Mouse (Mus musculus) gonadal fat pad, adult 2 months (tissue): Measurements from ENCODE around the gene Zfp52. TPM values are rescaled to one million over a fixed set of nuclear protein-coding genes. Genes with fewer than 3 reads are reported as not detected.

Experiments used
- DNase-seq: peaks from one replicate; pipeline ENCODE4 v3.0.0-alpha.2; 2012; ENCODE audit warnings: low read depth
- polyA plus RNA-seq: library from polyadenylated mRNA; depleted of rRNA; stranded (reverse); fragments of >200 nt; gene quantifications from 2 replicates; pipeline ENCODE4 v1.2.3, GENCODE M21; 2012; rRNA removed

The Zfp52 gene
- polyA plus RNA-seq, 1 experiment, result 1.4 TPM

DNA sequence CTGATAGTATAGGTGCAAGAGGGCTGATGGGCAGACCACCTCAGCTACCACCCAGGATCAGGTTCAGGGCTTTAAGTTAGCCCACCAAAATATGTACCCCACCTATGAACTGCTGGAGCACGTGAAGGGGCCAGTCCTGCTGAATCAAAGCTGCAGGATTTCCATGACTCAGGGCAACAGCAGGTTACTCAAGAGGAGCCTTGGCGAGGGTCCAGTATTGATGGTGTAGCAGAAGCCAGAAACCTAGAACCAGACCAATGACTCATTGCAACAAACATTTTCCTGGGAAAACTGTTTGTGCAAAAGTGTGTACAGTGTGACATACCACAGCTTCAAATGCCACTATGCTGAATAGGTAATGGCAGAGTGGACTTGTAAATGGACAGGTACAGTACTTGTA is 22.5 kb downstream of the Zfp52 start:
- DNase-seq, result no peak

DNA sequence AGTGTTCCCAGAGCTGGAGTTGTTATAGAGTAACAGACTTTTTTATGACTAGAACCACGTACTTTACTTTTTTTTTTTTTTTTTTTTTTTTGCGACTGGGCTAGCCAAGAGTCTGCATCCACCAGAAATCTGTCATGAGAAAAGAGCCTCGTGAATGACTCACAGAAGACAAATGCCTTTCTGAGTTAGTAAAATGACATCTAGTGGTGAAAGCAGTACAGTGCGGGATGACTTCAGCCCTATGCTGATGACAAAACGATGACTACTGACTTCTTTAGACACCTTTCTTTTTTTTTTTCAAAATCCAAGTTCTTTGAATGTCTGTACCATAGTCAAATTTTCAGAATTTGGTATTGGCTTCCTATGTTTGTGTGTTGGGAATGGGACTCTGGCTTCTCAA is 30.9 kb downstream of the Zfp52 start:
- no peak for DNase-seq

DNA sequence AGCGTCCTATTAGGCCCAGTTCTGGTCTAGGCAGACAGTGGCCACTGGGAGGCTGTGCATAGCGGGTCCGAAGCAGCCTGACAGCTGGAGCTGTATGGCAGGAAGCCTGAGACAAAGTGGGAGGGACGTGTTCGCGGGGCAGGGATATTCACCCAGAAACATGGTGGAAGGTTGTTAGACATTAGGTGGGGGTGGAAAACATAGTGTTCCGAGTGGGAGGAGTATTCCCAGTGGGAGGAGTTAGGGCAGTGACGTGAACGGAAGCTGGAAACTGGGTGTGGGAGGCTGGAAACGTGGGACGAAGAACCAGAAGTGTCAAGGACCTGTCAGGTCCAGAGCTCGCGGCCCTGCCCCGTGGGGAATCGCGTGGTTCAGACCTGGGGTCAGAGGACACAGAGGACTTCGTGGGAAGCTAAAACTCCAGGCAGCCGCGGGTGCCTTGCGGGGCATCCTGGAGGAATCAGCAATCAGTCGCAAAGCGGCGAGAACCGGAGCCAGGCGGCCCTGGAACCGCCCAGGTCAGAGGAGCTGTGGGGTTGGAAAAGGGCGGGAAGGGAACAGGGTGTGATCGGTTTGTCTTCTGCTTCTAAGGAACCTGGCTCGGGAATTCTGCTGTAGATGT is 31.5 kb downstream of the Zfp52 start, which contains the start of gene Zfp948:
Gene Zfp948, plus strand, starts transcription at position 281 of the 622 bp plus-strand sequence.
- peak; percentile 78 for DNase-seq

DNA sequence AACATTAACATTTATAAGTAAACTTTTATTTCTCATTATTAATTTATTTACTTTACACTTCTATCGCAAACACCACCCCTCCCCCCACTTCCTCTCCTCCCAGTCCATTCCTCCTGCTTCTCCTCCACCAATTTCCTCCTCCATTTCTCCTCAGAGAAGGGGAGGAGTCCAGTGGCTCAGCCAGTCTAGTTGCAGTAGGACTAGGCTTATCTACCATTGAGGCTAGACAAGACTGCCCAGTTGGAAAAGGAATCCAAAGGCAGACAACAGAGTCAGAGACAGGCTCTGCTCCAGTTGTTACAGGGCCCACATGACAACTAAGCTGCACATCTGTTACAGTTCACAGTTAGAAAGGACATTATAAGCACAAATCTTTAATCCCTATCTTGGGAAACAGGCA is 32.4 kb downstream of the Zfp52 start:
- DNase-seq, result no peak

DNA sequence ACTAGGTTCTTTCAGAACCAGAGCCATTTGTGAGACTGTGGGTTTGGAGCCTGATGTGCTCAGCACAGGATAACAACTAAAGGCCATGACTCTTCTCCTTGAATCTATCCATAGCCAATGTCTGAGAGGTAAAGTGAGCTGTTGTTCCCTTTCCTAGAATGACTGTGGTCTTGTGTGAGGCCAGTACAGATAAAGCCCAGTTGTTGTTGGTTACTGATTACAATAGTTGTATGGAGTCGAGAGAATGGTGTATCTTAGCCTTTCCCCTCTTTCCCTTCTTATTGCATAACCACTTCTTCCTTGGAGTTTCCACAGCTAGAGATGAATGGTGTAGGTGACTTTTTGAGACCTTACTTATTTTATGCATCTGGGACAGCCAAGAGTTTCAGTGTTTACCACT is 43.7 kb downstream of the Zfp52 start:
- DNase-seq, result no peak

DNA sequence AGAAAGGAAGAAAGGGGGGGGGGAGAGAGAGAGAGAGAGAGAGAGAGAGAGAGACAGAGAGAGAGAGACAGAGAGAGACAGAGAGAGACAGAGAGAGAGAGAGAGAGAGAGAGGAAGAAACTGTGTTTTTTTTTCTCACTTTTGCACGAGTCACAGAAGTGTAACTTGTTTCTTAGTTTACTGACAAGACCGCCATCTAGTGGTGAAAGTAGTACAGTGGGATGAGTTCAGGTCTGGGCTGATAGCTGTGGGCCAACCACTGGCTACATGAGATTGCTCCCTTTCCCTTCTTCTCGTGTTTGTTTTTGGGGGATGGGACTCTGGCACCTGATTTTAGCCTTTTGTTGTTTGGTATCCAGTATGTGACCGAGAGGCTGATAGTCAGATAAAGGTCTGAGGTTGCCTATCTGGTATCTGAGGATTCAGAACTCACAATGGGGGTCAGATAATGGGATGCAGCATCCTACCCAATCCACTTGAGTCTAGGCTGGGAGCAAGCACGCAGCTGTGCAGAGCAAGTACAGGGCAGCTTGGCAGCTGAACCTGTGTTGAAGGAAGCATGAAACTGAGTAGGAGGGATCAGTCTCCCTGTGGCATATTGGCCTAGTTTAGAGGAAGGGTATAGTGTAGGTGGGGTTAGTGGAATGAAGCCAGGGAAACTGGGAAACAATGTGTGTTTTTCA is 44.3 kb downstream of the Zfp52 start:
- no peak for DNase-seq

DNA sequence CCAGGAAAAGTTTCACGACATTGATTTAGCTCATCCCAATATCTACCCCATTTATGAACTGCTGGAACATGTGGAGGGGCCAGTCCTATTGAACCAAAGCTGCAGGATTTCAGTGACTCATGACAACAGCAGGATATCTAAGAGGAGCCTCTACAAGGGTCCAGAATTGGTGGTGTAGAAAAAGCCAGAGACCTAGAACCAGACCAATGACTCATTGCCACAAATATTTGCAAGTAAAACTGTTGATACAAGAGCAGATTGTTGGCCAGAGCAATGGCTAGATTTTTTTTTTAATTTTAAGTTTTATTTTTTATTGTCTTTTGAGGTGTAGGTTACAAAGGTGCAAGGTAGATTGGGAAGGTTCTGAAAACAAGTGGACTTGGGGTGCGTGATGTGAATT is 50.2 kb downstream of the Zfp52 start:
- DNase-seq, result no peak

Other genes with a start within 250 kb of the Zfp52 start
- not detected in 2 replicates for gene Vmn1r237, start 223.7 kb upstream of the Zfp52 start, polyA plus RNA-seq
- gene Zfp677, start 151.8 kb upstream of the Zfp52 start, polyA plus RNA-seq, result 0.49 and 0.53 TPM in 2 replicates
- gene Zfp54, start 112.3 kb upstream of the Zfp52 start, polyA plus RNA-seq, result 1.1 and 1.6 TPM in 2 replicates
- 1.2 and 1.6 TPM in 2 replicates for gene Zfp51, start 85.2 kb upstream of the Zfp52 start, polyA plus RNA-seq
- gene Zfp53, start 46.5 kb upstream of the Zfp52 start, polyA plus RNA-seq, result 2.0 and 2.5 TPM in 2 replicates
- 1.8 and 1.9 TPM in 2 replicates for gene Zfp948, start 31.5 kb downstream of the Zfp52 start, polyA plus RNA-seq
- gene Zfp983, start 115.1 kb downstream of the Zfp52 start, polyA plus RNA-seq, result 0.74 and 0.78 TPM in 2 replicates
- gene Gm10226, start 156.3 kb downstream of the Zfp52 start, polyA plus RNA-seq, result 3.4 TPM in 1 of 2 replicates, not detected in the other
- gene Zfp760, start 172.2 kb downstream of the Zfp52 start, polyA plus RNA-seq, result 1.7 and 2.0 TPM in 2 replicates
- gene Zfp229, start 195.3 kb downstream of the Zfp52 start, polyA plus RNA-seq, result 1.7 and 3.0 TPM in 2 replicates